Mouse (Mus musculus) heart, postnatal 10 days (tissue): ENCODE measurements around the gene Cdh12. TPM values are rescaled to one million over a fixed set of nuclear protein-coding genes. Genes with fewer than 3 reads are reported as not detected.
"Not testable (repeated sequence)": the region's sequence is repeated elsewhere in the genome, so short reads cannot be mapped to it uniquely, and the experiment has no call there.

Source experiments
- DNase-seq, 2 experiments: peaks; one replicate each; pipeline ENCODE4 v3.0.0; 2021
- intact Hi-C: fragments of 180-260 bp; cut with DNase I; formaldehyde crosslinking; loops from one replicate; pipeline ENCODE4 v1.15.1; 2025
- total RNA-seq, 2 experiments: library from RNA; stranded (reverse); gene quantifications; 2 replicates each; pipeline ENCODE4 v1.2.3; 2021

Gene Cdh12
- total RNA-seq, 2 experiments from 2014 or later = 0.05 TPM; not detected in 1

- no peak for DNase-seq
- intact Hi-C loops = no loop called here
Measured at GRCm38 (mm10) chr15:21069264-21069663, 620.2 kb downstream of the Cdh12 start.

GRCm38 (mm10) chr15:21092824-21093223 is 643.8 kb downstream of the Cdh12 start:
- intact Hi-C loops = no loop called here
- DNase-seq = no peak

GRCm38 (mm10) chr15:21109009-21109841 is 660.2 kb downstream of the Cdh12 start:
- DNase-seq = peak; percentile 6 to 12
- intact Hi-C loops = no loop called here

- intact Hi-C loops = loop anchor here (10.0 kb wide), 1 partner anchor 295 kb away; no protein-coding TSS in a partner anchor
- no peak for DNase-seq
Measured at GRCm38 (mm10) chr15:21109889-21110500, 660.9 kb downstream of the Cdh12 start.

- DNase-seq = no peak
- intact Hi-C loops = loop anchor here (10.0 kb wide), 1 partner anchor 294 kb away; no protein-coding TSS in a partner anchor
Measured at GRCm38 (mm10) chr15:21110874-21111603, 662.0 kb downstream of the Cdh12 start.

GRCm38 (mm10) chr15:21114775-21115174 is 665.7 kb downstream of the Cdh12 start:
- not testable (repeated sequence) for DNase-seq
- intact Hi-C loops = loop anchor here (10.0 kb wide), 1 partner anchor 290 kb away; no protein-coding TSS in a partner anchor

- no peak for DNase-seq
- intact Hi-C loops = no loop called here
Measured at GRCm38 (mm10) chr15:21130660-21131059, 681.6 kb downstream of the Cdh12 start.

GRCm38 (mm10) chr15:21132999-21133398 is 683.9 kb downstream of the Cdh12 start:
- intact Hi-C loops = no loop called here
- DNase-seq = no peak

GRCm38 (mm10) chr15:21146896-21147295 is 697.8 kb downstream of the Cdh12 start:
- no peak for DNase-seq
- intact Hi-C loops = no loop called here

GRCm38 (mm10) chr15:21153602-21154001 is 704.5 kb downstream of the Cdh12 start:
- intact Hi-C loops = no loop called here
- no peak for DNase-seq

- intact Hi-C loops = no loop called here
- no peak for DNase-seq
Measured at GRCm38 (mm10) chr15:21179727-21180126, 730.7 kb downstream of the Cdh12 start.

- intact Hi-C loops = no loop called here
- DNase-seq = no peak
Measured at GRCm38 (mm10) chr15:21180191-21180590, 731.1 kb downstream of the Cdh12 start.

- DNase-seq = no peak
- intact Hi-C loops = no loop called here
Measured at GRCm38 (mm10) chr15:21185799-21186198, 736.7 kb downstream of the Cdh12 start.

- DNase-seq, intact Hi-C loops: not testable (repeated sequence)
Measured at GRCm38 (mm10) chr15:21210089-21210488, 761.0 kb downstream of the Cdh12 start.

- intact Hi-C loops = no loop called here
- DNase-seq = no peak
Measured at GRCm38 (mm10) chr15:21223006-21223405, 773.9 kb downstream of the Cdh12 start.

GRCm38 (mm10) chr15:21261318-21261717 is 812.3 kb downstream of the Cdh12 start:
- intact Hi-C loops = no loop called here
- DNase-seq = no peak

- DNase-seq = no peak
- intact Hi-C loops = no loop called here
Measured at GRCm38 (mm10) chr15:21269856-21270255, 820.8 kb downstream of the Cdh12 start.

- intact Hi-C loops = no loop called here
- no peak for DNase-seq
Measured at GRCm38 (mm10) chr15:21297051-21297450, 848.0 kb downstream of the Cdh12 start.

GRCm38 (mm10) chr15:21315457-21315856 is 866.4 kb downstream of the Cdh12 start:
- intact Hi-C loops = no loop called here
- DNase-seq = no peak

- intact Hi-C loops = no loop called here
- no peak for DNase-seq
Measured at GRCm38 (mm10) chr15:21343853-21344252, 894.8 kb downstream of the Cdh12 start.

- DNase-seq = no peak
- intact Hi-C loops = no loop called here
Measured at GRCm38 (mm10) chr15:21344323-21344722, 895.3 kb downstream of the Cdh12 start.
